Mouse (Mus musculus) granulocyte monocyte progenitor cell, adult 5-6 weeks (primary cell): ENCODE data around the gene Grb2. TPM values are rescaled to one million over a fixed set of nuclear protein-coding genes. Genes with fewer than 3 reads are reported as not detected.

Source experiments
- ATAC-seq: replicated peaks from 2 replicates; pipeline ENCODE4 v1.8.0; 2016; ENCODE audit warnings: mild to moderate bottlenecking, moderate TSS enrichment, inconsistent platforms; ENCODE audit not compliant: poor library complexity, severe bottlenecking
- total RNA-seq, 2 experiments: library from RNA; stranded (forward) in 1 of 2; stranded (reverse) in 1 of 2; fragments of 200-712, 200-1000 nt in 1 of 2; fragments of >200 nt in 1 of 2; fragmentation: Nextera tagmentation in 1 of 2; gene quantifications; 2 replicates each; pipeline ENCODE4 v1.2.3; 2014 to 2017

Grb2 gene
- total RNA-seq, 2 experiments from 2014 or later = 40.4 to 112 TPM

GRCm38 (mm10) chr11:115631505-115631890, 76.9 kb downstream of the Grb2 start:
- ATAC-seq = no peak

GRCm38 (mm10) chr11:115630532-115631504, 77.6 kb downstream of the Grb2 start:
- peak; percentile 72 for ATAC-seq

GRCm38 (mm10) chr11:115629734-115630531, 78.5 kb downstream of the Grb2 start:
- no peak for ATAC-seq

GRCm38 (mm10) chr11:115628465-115629101, 79.8 kb downstream of the Grb2 start:
- no peak for ATAC-seq

GRCm38 (mm10) chr11:115627705-115628464, 80.5 kb downstream of the Grb2 start, which contains the start of gene Slc25a19:
TSS of gene Slc25a19 (minus strand) at chr11:115628295.
- peak; percentile 91 for ATAC-seq

- no peak for ATAC-seq
Measured at GRCm38 (mm10) chr11:115626824-115627616, 81.4 kb downstream of the Grb2 start.

GRCm38 (mm10) chr11:115625877-115626276, 82.5 kb downstream of the Grb2 start:
- no peak for ATAC-seq

GRCm38 (mm10) chr11:115623487-115624070, 84.8 kb downstream of the Grb2 start:
- ATAC-seq = no peak

- ATAC-seq = no peak
Measured at GRCm38 (mm10) chr11:115619949-115620348, 88.4 kb downstream of the Grb2 start.

- ATAC-seq = no peak
Measured at GRCm38 (mm10) chr11:115618732-115619516, 89.5 kb downstream of the Grb2 start.

GRCm38 (mm10) chr11:115618001-115618400, 90.4 kb downstream of the Grb2 start:
- no peak for ATAC-seq

GRCm38 (mm10) chr11:115616893-115617292, 91.5 kb downstream of the Grb2 start:
- ATAC-seq = no peak

- no peak for ATAC-seq
Measured at GRCm38 (mm10) chr11:115616371-115616770, 92.0 kb downstream of the Grb2 start.

- ATAC-seq = no peak
Measured at GRCm38 (mm10) chr11:115615875-115616274, 92.5 kb downstream of the Grb2 start.

GRCm38 (mm10) chr11:115615108-115615825, 93.1 kb downstream of the Grb2 start:
- ATAC-seq = no peak

GRCm38 (mm10) chr11:115614346-115615107, 93.9 kb downstream of the Grb2 start:
- no peak for ATAC-seq
